Mouse (Mus musculus): ENCODE data around the gene Eno2.

DNA sequence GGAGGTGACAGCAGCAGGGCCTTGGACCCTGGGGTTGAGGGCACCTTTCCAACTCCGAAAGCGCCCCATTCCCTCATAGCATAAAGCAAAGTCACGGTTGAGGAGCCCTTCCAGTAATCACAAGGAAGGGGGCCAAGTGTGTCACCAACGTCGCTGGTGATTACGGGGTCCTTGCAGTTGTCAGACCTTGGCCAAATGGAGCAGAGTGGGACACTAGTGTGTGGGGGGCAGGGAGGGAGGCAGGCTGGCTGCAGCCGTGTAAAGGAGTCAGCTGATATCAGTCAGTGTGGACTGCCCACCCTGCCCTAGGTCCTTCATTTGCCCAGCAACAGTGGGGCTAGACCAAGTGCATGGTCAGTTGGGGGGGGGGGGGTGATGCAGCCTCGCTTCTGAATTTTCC is 45.0 kb upstream of the Eno2 start:
- no peak for TF ChIP-seq CTCF (conservative IDR thresholded peaks at IDR 0.05; ENCODE audit: low read length)
- TF ChIP-seq POU5F1 (IDR thresholded peaks at IDR 0.05; ENCODE audit: borderline replicate concordance, low read length): no peak

Measured in E14TG2a.4 (cell line).